Mouse (Mus musculus): ENCODE data around the gene Dusp13.

The Dusp13 gene

GRCm38 (mm10) chr14:21750881-21751542, at the start of gene Dusp13:
Gene Dusp13 (minus strand): TSS chr14:21751181.
- DNase-seq (ENCODE audit: low read depth, low spot score): peak; percentile 24

DNA sequence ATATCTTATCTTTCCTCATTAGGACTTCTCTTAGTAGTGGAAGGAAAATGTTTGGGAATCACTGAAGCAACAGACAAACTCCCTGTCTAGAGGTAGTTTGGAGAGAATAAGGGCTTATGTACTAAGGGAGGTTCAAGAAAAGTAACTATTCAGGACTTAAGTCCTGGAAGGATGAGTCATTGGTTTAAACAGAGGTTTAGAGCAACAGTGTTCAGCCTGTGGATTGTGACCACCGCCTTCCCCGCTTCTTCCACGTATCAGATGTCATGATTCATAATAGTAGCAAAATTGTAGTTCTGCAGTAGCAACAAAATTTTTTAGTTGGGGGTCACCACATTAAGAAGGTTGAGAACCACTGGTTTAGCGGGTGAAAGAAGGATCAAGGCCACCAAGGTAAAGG, 49.7 kb upstream of the Dusp13 start:
- DNase-seq (ENCODE audit: low read depth, low spot score): no peak

- DNase-seq (ENCODE audit: low read depth, low spot score): no peak
Observed at GRCm38 (mm10) chr14:21792250-21792649, 41.3 kb upstream of the Dusp13 start.

DNA sequence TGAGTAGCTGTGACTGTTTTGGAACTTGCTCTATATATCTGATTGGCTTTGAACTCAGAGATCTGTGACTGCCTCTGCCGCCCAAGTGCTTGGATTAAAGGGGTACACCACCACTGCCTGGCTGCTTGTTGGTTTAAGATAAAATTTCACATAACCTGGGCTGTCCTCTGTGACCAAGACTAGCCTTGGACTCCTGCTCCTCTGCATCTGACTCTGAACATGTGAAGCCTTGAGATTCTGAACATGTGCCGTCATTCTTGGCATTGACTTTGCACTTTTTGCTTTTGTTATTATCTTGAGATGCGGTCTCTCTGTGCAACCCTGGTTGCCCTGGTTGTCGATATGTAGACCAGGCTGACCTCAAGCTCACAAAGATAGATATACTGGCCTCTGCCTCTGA, 40.7 kb upstream of the Dusp13 start:
- DNase-seq (ENCODE audit: low read depth, low spot score): no peak

DNA sequence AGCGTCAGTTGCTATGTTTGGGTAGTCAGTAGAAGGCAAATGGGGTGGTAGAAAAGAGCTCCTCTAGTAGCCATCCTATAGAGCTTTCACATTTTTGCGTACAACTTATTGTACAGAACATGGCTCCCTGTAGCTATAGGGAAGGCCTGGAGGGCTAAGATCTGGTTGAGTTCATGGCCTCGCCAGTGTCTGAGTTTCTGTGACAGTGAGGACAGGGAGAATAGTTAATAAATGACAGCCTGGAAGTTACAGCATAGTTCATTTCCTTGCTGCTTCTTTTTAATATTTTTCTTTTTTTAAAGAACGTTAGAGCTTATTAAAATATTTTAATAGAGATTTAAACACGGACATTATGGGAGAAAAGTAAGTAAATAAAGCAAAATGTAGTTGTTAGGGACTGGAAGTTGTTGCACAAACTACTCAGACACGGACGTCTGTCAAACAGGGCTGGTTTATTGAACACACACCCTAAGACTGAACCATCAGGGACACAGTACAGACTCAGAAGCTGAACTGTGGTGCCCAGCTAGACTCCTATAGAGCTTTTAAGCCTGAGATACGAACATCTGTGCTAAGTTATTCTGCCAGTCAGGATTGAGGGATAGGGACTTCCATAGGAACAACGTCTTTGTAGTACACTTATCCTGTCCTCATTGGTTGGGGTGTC, 39.7 kb upstream of the Dusp13 start:
- DNase-seq (ENCODE audit: low read depth, low spot score): no peak

- DNase-seq (ENCODE audit: low read depth, low spot score): no peak
Observed at GRCm38 (mm10) chr14:21788121-21788520, 37.1 kb upstream of the Dusp13 start.

DNA sequence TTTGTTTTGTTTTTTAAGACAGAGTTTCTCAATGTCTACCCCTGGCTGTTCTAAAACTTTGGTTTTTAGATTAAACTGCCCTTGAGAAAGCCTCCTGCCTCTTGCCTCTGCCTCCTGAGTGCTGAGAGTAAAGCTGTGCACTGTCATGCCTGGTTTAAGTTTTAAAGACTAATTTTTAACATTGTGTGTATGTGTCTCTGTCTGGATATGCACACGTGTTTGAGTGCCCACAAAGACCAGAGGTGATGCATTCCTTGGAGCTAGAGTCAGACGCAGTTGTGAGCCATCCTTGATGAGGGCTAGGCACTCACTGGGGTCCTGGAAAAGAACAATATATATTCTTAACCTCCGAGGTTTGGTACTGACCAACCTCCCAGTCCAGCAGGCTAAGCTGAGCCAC, 36.4 kb upstream of the Dusp13 start:
- DNase-seq (ENCODE audit: low read depth, low spot score): no peak

- no peak for DNase-seq (ENCODE audit: low read depth, low spot score)
Observed at GRCm38 (mm10) chr14:21786500-21786899, 35.5 kb upstream of the Dusp13 start.

DNA sequence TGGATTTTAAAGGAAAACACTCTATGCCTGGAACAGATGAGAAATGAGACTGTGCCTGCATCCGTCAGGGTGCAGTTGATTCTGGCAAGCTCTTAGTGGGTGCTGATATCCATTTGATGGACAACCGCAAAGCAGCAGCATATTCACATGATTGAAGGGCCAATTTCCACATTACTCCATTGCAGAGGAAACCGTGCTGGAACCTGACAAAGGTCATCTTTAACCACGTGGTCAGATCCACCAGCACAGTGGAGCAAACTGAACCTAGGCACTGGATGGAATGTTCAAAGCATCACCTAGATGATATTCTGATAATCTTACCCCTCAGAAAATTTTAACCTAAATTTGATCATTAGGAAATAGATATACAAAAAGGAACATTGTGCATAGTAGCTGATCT, 25.2 kb upstream of the Dusp13 start:
- no peak for DNase-seq (ENCODE audit: low read depth, low spot score)

DNA sequence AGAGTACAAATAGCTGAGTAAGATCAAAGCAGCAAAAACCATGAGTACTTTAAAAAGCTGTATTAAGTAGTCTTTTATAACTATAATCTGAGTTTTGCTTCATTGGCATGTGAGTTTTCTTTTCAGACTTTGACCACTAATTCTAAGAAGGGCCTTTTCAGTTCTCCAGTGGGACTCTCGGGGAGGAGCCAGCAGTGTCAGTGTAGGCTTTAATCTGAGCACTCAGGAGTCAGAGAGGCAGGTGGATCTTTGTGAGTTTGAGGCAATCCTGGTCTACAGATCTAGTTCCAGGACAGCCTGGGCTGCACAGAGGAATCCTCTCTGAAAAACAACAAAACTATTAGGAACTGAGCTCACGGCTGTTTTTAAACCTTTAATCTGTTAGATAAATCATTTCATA, 23.0 kb upstream of the Dusp13 start:
- DNase-seq (ENCODE audit: low read depth, low spot score): no peak

DNA sequence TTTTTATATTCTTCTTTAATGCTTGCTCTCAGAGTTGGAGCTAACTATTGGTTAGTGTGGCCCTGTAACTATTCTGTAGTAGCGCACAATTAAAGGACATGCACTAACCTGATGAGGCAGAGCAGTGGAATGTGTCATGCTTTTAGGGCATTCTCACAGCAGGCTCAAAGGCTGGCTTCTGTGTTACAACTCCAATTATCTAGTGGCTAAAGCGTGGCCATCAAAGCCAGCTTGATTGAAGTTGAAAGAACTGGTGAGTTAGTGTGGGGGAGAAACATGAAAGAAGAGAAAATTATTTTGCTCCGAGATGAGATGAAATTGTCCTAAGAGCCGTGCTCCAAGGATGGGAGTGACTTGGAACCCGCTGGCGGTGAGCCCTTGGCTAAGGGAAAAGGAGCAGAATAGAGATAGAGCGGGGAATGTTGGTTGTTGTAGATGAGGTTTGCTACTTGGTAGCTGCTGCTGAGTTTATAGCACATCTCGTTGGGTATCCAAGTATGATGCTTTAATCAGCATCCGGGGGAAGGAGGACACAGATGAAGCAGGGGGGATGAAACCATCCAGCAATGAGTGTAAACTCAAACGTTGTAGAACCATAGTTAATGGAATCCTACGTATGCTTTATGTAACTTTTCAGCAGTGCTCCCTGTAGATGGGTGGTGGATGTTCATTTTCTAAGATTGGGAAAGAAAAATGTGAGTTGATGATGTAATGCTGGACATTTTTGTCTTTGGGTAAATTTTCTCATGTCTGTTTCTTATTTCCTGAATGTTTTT, 21.7 kb upstream of the Dusp13 start:
- DNase-seq (ENCODE audit: low read depth, low spot score): no peak

- DNase-seq (ENCODE audit: low read depth, low spot score): no peak
Observed at GRCm38 (mm10) chr14:21766398-21766958, 15.5 kb upstream of the Dusp13 start.

DNA sequence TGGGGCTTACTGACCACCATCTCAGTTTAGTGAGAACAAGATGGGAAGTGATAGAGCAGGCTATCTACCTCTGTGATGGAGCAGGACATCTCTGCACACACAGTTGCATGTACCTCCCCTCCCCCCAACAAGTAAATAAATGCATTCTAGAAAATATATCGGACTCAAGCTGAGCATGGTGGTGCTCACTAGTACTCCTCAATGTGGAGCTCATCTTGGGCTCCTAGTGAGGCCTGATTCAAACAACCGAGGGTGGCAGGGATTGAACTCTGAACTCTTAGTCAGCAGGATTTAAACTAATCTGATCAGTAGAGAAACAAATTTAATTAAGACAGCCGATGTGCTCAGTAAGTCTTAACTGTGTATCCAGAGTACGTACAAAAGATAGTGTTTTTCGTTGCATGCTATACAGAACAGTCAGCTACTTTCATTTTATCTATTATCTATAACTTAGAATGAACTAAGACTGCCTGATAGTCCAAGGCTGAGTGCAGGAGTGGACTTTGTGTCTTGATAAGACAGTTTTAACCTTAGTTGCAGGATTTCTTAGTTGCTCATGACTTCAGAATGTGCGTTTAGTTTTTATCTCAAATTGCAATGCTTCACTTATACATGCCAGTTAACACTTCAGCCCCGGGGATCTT, 14.9 kb upstream of the Dusp13 start:
- no peak for DNase-seq (ENCODE audit: low read depth, low spot score)

- DNase-seq (ENCODE audit: low read depth, low spot score): no peak
Observed at GRCm38 (mm10) chr14:21764646-21765045, 13.7 kb upstream of the Dusp13 start.

DNA sequence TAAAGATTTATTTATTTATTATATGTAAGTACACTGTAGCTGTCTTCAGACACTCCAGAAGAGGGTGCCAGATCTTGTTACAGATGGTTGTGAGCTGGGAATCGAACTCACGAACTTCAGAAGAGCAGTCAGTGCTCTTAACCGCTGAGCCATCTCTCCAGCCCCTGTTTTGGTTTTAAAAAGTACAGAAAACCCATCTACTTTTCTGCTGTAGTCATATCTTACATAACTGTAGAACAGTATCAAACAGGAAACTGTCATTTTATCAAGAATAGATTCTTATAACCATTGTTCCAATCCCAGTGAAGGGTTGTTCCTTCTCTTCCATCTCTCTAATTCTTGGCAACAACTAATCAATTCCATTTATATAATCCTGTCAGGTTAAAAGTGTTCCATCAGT, 12.8 kb upstream of the Dusp13 start:
- DNase-seq (ENCODE audit: low read depth, low spot score): no peak

DNA sequence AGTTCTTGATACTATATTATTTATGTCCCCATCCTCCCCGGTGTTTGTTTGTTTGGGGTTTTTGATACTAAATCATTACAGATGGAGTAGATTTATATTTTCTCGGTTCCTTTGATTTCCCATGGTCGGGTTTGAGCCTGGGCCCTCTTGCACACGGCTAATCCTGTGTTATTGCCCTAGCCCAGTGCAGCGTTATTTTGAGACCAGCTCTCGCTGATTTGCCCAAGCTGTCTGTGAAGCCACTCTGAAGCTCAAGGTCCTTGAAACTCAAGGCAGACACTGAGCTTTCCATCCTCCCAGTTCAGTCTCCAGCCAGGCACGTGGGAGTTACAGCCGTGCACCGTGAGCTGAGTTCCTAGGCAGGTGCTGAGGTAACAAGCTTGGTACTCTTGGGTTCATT, 10.6 kb upstream of the Dusp13 start:
- DNase-seq (ENCODE audit: low read depth, low spot score): no peak

DNA sequence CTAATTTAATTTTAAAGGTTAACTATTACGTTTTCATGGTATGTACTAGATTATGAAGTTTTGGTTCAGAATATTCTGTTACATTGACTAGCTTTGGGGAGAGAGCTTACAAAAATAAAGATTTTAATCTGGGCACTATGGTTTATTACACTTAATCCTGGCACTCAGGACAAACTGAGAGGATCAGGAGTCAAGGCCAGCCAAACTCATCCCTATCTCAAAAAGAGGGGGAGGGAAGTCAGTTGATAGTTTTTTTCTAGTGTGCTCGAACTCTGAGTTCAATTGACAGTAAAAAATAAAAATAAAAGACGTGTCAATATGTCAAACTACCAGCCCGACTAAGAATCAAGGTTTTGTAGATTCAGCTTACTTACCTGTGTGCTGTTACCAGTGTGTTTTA, 2.4 kb upstream of the Dusp13 start:
- DNase-seq (ENCODE audit: low read depth, low spot score): no peak

DNA sequence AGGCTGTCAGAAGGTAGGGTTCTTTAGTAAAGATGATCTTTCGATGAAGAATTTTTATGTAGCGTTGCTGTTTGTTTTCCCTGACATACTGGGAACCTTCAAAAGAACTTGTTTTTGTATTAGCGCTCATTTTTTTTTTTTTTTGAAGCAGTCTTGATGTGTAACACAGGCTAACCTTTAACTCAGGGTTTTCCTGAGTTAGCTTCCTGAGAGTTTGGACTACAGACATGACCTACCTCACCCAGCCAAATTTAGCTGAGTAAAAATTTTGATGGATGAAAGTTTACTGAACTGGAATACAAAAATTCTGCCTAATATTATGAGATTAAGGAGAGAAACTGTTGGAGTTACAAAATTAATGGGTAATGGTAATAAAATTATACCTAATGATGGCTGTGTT, 1.4 kb upstream of the Dusp13 start:
- no peak for DNase-seq (ENCODE audit: low read depth, low spot score)

GRCm38 (mm10) chr14:21750008-21750880, 737 bp downstream of the Dusp13 start, which contains the start of gene Samd8:
Gene Samd8 (plus strand): TSS chr14:21750531.
- DNase-seq (ENCODE audit: low read depth, low spot score): peak; percentile 66

- DNase-seq (ENCODE audit: low read depth, low spot score): peak; percentile 39
Observed at GRCm38 (mm10) chr14:21748142-21748870, 2.7 kb downstream of the Dusp13 start.

Measured in WW6 (cell line).